Mouse (Mus musculus): Measurements from ENCODE around the gene Gjb1. TPM values are rescaled to one million over a fixed set of nuclear protein-coding genes. Genes with fewer than 3 reads are reported as not detected.

The Gjb1 gene
- total RNA-seq, 2 experiments from 2014 or later = 1.8 to 2.1 TPM

DNA sequence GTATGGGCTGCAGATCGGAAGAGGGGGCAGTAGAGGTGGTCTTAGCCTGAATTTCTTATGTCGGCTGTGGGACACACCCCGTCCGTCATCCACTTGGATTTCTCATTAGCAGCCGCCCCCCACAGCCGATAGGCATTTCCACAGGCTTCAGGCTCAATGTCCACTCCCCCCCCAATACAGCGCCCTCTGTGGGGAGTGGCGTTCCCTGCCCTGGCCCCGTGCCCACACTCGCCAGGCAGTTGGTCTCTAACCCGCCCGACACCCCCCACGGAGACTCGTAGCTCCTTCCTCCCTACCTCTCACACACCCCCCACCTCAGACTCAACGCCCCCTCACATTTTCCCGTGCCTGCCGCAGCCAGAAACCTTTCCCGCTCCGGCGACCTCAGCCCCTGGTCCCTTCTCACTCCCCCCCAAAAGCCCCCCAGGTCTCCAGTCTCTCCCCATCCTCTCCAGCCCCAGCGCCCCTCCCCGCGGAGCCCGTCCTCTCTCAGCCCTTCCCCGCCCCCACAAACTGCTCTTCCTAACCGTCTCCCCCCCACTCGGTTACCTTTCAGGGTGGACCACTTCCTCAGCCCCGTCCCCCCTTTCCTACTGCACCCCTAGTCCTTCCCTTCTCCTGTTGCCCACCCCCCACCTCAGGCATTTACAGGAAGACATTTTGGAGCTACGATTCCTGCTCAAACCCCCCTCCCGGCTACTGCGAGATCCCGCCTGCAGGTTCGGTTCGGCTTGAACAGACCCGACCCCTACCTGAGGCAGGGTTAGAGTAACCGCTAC lies 43.0 kb downstream of the Gjb1 start:
- DNase-seq = peak; percentile 61

DNA sequence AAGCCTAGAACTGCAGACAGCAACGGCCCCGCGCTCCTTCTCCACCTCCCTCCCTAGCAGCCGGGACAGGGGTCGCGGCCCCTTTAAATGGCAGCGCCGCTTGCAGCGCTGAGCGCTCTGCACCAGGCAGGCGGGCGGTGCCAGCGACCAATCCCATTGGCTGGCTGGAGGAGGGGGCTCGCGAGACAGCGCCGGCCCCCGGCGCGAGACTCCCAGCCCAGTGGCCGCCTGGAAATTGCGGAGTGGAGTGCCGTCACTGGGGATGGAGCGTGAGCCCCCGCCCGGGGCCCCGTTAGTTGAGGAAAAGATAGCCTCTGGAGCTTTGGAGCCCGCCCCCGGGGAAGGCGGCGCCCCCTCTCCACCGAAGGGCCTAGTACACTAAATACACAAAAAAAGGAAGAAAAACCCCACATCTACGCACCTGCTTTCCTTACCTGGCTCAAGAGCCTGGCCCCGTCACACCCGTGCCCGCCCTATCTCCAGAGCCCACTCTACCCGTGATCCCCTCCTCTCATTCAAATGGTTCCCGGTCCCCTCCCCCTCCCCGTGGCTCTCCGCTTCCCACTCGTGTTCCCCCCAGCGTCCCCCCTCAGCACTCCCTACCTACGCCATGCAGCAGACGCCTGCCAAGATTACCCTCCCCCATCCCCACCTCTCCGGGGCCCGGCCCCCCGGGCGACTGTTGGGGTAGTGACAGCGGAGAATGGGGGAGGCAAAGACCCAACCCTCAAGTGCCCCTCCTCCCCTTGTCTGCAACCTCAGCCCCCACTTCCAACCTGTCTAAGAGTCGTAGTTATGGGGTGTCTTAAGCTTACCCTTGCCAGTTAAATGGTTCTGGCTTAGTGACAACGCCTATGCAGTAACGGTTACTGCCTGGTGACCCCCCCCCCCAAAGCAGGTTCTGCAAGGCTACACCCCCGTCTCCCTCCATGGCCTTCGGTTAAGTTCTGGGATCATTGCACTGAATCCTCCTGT lies 43.8 kb downstream of the Gjb1 start:
- DNase-seq = peak; percentile 80

DNA sequence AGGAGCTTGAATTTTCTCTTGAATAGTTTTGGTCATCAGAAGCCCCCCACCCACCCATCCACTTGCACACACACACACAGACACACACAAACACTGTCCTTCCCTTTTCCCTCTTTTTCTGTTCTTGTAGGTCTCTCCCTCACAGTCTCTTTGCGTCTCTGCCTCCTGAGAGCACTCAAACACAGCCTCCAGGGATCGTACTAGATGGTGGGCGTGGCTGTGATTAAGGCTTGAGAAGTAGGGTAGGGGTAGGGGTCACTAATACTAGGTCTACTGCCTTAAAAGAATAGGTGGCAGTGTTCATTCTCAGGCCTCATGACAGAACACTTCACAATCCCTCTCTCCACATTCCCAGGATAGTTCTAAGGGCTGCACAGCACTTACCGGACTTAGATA lies 44.5 kb downstream of the Gjb1 start, which contains the start of gene Zmym3:
Zmym3 (minus strand) TSS at position 150 of the 396 bp plus-strand sequence.
- DNase-seq = no peak

DNA sequence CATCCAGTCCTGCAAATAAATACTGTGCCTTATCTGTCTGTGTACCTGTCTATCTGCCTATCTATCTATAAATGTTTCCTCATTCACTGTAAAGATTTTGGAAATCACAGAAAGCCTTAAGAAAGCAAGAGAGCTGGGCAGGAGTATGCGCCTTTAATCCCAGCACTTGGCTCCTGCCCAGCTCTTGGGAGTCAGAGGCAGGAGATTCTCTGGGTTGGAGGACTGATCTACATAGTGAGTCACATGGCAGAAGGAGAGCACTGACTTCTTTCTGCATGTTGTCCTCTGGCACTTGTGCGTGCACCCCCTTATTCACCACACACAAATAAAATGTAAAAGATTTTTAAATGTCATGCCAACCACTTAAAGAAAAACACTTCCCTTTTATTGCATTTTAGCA lies 47.3 kb downstream of the Gjb1 start:
- no peak for DNase-seq

DNA sequence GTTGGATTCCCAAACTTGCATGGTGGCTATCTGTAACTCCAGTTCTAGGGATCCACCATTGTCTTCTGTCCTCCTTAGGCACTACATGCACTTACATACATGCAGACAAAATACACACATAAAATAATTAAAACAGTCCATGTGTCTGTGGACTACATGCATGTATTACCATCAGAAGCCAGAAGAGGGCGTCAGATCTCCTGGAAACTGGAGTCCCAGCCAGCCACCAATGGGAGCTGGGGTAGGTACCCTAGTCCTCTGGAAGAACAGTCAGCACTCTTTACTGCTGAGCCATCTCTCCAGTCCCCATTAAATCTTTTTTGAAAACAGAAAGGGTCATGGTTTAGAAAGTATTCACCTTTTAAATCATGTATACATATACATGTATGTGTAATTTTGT lies 51.6 kb downstream of the Gjb1 start:
- DNase-seq = peak; percentile 11

DNA sequence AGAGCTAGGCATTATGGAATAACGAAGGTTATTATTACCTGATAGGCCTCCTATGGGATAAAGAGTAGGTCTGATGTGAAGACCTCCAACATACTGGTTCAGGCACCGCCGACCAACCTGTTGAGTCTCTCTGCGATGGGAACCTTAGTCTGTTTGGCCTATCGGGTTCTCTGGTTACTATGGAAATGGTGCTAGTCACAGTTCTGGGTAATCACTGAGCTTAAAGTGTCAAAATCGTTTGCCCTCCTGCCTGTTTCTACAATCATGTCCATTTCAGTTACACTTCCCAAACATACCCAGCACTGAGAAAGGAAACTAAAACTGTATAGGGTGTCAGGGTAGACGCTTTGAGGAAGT lies 52.6 kb downstream of the Gjb1 start:
- DNase-seq = no peak

DNA sequence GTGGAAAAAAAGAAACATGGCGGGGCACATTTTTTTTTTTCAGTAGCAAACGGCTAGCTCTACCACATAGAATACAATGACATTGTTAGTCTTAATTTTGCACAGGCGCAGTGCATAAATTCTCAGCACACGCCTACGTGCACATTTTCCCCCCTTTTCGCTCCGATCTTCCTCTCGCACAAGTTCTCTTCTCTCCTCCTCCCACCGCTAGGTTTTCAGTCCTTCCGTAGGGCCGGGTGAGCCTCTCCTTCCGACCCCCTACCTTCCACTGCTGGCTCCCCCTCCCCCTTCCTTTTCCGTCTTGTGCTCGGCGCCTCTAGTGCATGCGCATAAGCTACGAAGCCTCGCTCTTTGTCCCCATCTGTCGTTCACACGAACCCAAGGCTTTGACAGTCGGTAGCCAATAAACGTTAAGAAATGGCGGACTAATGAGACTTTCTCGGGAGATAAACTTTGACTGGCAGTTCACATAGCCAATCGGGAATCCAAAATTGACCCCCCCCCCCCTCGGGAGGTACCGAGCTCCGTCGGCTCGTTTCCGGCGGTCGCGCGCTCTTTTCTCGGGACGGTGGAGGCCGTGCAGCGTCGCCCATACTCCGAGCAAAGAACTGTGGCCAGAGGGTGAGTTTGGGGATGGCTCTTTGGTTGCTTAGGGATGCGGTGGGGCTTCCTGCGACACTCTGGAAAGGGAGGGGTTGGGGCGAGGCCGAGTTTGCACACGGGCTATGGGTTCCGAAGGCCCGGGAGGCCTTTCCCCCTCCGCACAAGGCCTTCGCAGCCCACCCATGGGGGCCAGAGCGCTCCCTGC lies 53.2 kb downstream of the Gjb1 start, which contains the start of gene Nono:
Nono (plus strand) TSS at position 177 of the 808 bp plus-strand sequence.
- peak; percentile 79 for DNase-seq

DNA sequence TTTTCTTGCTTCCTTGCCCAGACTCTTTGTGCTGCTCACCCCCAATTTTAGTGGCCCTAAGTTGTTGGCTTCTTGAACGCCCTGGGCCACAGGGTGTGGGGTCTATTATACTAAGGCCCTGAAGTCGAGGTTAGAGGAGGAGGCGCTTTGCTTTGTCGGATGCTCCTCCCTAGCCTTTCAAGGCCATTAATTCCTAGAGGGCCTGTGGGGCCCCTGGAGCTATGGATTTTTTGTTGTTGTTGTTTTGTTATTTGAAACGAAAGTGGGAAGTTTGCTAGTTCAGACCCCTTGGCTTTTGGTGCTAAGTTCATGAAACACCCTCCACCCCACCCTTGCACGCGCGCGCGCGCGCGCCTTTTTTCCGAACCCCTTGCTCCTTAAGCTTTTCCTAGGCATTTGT lies 53.8 kb downstream of the Gjb1 start:
- no peak for DNase-seq

Other genes starting within 250 kb of the Gjb1 start
- 10 to 100 TPM; 48.5 to 50.2 TPM for gene Snx12, start 153.8 kb upstream of the Gjb1 start, total RNA-seq (2021)
- gene Foxo4, start 121.8 kb upstream of the Gjb1 start, total RNA-seq (2021) = 10 to 100 TPM; 48.2 to 55.0 TPM
- gene Gm614, start 112.4 kb upstream of the Gjb1 start, total RNA-seq (2021) = under 1 TPM in 1 of 2 experiments, not detected in 1; 0.50 TPM
- gene Il2rg, start 108.1 kb upstream of the Gjb1 start, total RNA-seq (2021) = 1 to 10 TPM; 5.5 to 7.9 TPM
- not detected for gene Gm20489, start 107.4 kb upstream of the Gjb1 start, total RNA-seq (2021)
- 10 to 100 TPM; 25.6 to 28.8 TPM for gene Med12, start 102.3 kb upstream of the Gjb1 start, total RNA-seq (2021)
- gene Nlgn3, start 77.2 kb upstream of the Gjb1 start, total RNA-seq (2021) = 1 to 10 TPM; 1.4 to 1.6 TPM
- 10 to 100 TPM; 10.1 to 21.4 TPM for gene Zmym3, start 44.5 kb downstream of the Gjb1 start, total RNA-seq (2021)
- gene Nono, start 52.9 kb downstream of the Gjb1 start, total RNA-seq (2021) = 10 to 100 TPM; 91.9 to 98.8 TPM
- 100 to 1,000 TPM; 531 to 549 TPM for gene Itgb1bp2, start 72.7 kb downstream of the Gjb1 start, total RNA-seq (2021)
- gene Taf1, start 156.4 kb downstream of the Gjb1 start, total RNA-seq (2021) = 10 to 100 TPM; 10.4 to 14.3 TPM

Data from gastrocnemius, postnatal 10 days (tissue).